Mouse (Mus musculus) T-helper 2 cell (primary cell): ENCODE data around the gene Rab15.

ENCODE experiments used
- in situ Hi-C: fragments of 300-600 bp; cut with MboI, MseI; formaldehyde crosslinking; loops from one replicate; pipeline ENCODE4 v1.15.1; 2025; ENCODE audit warnings: high pct_unique_total_duplicates

The Rab15 gene

GRCm38 (mm10) chr12:76819816-76820215, 2.9 kb downstream of the Rab15 start:
- in situ Hi-C loops: no loop called here

- in situ Hi-C loops: no loop called here
Observed at GRCm38 (mm10) chr12:76818908-76819307, 3.8 kb downstream of the Rab15 start.

- in situ Hi-C loops: no loop called here
Observed at GRCm38 (mm10) chr12:76818120-76818519, 4.6 kb downstream of the Rab15 start.

DNA sequence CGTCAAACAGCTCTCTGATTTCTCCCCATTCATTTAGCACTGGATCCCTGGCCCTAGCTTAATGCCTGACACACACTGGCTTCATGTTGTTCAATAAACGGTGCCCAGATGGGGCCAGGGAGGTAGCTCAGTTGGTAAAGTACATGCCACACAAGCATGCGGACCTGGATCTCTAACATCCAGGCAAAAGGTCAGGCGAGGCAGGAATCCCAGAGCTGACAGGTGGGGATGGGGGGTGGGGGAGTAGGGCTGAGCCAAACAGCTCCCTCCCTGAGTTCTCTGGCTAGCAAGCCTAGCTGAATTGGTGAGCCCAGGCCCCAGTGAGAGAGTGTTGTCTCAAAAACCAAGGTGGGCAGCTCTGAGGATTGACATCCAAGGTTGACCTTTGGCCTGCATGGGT, 5.5 kb downstream of the Rab15 start:
- in situ Hi-C loops: no loop called here

GRCm38 (mm10) chr12:76816720-76817119, 6.0 kb downstream of the Rab15 start:
- in situ Hi-C loops: no loop called here

DNA sequence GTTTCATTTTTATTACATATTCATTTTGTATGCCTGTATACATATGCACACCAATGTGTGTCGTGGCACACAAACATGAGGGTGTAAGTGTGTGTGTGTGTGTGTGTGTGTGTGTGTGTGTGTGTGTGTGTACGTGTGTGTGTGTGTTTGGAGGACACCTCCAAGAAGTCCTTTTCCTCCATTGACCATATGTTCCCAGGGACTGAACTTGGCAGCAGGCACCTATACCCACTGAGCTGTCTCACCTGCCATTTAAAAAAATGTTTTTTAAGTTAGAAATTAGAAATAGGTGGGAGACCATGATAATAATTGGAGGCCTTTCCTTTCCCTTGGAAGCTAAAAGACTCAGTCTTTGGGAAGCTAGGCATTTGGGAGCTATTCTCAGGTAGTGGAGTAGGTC, 8.6 kb downstream of the Rab15 start:
- in situ Hi-C loops: no loop called here

- in situ Hi-C loops: no loop called here
Observed at GRCm38 (mm10) chr12:76813543-76813942, 9.2 kb downstream of the Rab15 start.

DNA sequence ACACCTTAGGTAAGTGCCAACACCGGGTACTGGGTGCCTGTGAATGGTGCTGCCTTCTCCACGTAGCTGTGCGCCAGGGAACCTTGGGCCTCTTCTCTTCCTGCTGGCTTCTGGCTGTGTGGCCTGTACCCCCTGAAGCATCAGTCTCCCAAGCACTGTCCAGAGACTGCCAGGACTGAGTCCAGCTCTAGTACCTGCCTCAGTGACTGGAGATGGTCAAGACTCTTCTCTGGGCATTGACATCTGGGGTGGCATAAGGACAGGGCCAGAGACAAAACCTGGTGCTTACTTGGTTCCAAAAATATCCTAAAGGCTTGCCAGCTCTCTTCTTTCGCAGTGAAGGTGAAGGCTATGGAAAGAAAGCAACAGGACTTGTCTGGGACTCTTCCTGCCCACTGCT, 11.7 kb downstream of the Rab15 start:
- in situ Hi-C loops: no loop called here

DNA sequence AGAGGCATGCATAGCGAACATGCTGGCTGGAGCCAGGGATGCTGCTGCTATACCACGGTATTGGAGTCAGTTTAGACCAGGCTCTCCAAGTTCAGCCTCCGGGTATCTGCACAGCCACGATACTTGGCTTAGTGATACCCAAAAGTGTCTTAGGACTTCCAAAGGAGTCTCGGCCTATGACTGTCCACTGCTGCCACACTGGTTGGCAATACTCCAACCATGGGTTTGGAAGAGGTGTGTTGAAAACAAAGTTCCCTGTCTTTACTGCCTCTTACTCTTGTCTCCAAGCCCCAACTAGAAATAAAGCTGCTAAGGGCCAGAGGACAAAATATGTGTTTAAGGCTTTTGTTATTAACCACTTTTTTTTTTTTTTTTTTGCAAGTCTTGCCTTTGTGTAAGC, 12.2 kb downstream of the Rab15 start:
- in situ Hi-C loops: no loop called here

DNA sequence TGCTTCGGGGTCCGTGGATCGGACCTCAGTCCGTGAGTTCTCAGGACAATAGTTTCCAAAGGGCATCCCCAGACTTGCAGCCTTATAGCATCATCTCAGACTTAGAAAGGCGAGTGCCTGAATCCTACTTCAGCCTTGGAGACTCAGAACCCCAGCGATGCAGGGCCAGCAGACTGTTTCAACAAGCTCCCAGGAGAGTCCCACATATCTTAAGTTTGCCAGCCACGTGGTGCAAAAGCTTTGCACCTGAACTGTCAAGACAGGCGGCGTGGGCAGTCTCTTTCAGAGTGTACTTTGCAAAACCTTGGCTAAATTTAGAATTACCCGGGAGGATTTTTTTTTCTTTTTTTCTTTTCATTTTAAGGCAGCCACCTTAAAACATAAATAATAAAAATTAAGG, 14.9 kb downstream of the Rab15 start:
- in situ Hi-C loops: no loop called here

GRCm38 (mm10) chr12:76805056-76805811, 17.5 kb downstream of the Rab15 start:
- in situ Hi-C loops: no loop called here

DNA sequence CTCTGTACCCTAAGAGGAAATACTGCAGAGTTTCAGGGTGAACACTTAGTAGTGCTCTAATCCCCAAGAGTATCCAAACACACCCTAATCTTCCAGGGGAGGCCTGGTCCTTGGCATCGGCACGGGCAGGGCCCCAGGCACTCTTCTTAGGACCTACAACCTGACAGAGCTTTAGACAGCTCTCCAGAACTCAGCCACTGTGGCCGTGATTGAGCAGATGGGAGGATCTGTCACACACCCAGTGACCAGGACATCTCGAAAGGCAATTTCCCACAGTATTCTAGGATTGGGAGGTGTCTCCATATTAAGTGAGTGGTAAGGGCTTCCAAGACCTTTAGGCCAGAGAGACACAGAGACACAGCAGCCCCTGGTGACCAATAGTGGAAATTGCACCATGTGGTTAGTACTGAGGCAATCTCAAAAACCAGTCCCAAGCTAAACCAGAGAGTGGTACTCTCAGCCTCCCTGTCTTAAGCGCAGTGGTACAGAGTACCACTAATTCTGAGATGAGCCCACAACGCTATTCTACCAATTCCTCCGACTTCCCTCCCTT, 18.9 kb downstream of the Rab15 start:
- in situ Hi-C loops: no loop called here

DNA sequence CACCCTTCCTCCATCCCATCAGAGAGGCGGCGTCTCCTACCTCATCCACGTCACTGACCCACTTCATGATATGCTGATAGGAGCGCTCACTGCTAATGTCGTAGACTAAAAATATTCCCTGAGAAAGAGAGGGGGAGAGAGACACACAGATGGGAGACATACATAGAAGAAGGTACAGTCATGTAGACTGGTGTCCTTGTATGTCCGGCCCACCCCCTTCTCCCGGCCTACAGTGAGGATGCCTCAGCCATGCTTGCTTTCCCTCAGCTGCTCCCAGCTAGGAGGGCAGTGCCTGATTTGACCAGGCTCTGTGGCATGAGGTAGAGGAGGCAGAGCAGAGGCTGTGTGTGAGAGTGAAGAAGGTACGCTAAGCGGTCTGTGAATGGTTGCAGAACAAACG, 19.7 kb downstream of the Rab15 start:
- in situ Hi-C loops: no loop called here

DNA sequence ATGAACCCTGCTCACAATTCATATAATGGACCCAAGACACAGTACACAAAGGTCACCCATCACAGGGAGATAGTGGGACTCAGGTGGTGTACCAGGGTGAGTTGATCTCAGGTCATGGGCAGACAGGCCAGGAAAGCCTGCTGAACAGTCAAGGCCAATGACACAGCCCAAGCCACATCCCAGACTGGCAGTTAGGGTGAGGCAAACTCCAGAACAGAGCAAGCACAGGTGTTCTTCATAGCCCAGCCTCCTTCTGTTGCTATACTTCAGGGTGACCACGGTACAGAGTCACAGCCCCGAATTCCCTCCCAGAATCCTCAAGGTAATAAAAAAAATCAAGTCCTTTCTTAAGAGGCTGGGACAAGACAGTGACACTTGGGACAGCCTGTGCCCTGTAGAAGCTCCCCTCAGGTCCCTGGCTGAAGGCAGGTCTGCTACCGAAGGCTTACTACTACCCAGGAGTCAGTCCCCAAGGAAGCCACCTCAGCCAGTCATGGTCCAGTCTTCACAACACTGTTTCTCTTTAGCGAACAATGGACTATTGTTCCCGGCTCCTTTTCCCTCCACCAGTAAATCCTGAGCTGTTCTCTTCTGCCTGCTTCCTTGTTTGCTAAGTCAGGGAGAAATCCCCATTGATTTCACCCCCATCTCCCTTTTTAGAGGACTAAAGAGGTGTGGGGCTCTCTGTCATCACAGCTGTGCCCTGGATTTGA, 24.5 kb downstream of the Rab15 start:
- in situ Hi-C loops: no loop called here

DNA sequence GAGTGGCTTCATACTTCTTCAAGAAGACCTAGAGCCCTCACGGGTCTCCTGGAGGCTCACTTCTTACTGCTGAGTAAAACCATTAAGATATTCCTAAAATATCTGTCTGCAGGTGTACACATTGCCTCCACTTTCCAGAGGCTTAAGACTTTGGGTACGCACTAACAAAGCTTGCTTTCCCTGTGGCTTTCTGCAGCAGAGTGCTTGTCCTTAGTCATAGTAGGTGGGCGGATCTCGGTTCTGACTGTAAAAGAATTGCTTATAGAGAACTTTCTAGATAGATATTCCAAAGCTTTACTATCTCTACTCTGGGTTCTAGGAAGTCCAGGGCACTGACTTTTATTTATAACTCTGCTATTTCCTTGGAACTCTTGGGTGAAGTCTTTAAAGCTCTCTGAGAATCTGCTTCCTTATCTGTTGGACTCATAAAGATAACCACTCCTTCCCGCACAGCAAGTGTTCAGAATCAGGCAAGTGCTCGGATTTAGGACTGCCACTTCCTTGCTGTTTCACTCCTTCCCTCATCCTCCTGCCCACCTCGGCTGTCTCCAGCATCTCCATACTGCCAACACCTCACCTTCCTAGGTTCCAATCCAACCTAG, 25.7 kb downstream of the Rab15 start:
- in situ Hi-C loops: no loop called here

GRCm38 (mm10) chr12:76795350-76795749, 27.4 kb downstream of the Rab15 start, which contains the start of gene Gpx2:
Gene Gpx2, minus strand, starts transcription at chr12:76795554.
- in situ Hi-C loops: no loop called here

DNA sequence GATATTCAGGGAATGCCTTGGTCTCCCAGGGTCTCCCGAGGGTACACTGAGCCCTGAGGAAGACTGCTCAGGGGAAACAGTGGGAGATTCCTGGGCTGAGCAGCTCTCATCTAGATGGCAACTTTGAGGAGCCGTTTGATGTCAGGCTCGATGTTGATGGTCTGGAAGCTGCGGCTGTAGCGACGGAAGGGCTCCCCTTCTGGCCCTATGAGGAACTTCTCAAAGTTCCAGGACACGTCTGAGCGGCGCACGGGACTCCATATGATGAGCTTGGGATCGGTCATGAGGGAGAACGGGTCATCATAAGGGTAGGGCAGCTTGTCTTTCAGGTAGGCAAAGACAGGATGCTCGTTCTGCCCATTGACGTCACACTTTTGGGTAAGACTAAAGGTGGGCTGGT, 30.2 kb downstream of the Rab15 start:
- in situ Hi-C loops: loop anchor here (5.0 kb wide), 1 partner anchor 65 kb away; no protein-coding TSS in a partner anchor

DNA sequence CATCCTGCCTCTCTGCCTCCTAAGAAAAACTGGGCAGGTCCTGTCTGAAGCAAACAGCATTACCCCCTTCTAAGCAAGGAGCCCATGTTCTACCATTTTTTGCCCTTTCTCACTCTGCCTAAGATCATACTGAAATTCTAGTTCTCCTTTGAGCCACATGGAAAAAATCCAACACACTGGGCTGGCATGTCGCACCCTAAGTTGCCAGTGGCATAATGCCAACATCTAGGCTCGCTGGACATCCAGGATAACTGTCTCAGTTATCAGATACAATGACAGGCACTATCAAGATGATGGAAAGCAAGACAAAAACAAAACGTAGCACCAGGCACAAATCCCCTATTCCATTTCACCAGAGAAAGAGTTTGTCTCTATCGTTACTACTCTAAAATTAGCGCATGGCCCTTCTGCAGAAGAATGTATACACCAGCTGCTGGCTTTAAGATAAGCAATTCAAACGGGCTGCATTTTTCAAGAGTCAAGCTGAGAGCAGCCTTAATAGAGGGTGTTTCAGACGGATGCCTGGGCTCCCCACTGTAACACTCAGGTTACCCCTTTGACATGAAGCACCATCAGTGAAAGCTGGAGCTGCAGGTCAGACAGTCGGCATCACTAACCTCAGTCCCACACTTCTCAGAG, 32.1 kb downstream of the Rab15 start:
- in situ Hi-C loops: loop anchor here (5.0 kb wide), 1 partner anchor 63 kb away; no protein-coding TSS in a partner anchor

DNA sequence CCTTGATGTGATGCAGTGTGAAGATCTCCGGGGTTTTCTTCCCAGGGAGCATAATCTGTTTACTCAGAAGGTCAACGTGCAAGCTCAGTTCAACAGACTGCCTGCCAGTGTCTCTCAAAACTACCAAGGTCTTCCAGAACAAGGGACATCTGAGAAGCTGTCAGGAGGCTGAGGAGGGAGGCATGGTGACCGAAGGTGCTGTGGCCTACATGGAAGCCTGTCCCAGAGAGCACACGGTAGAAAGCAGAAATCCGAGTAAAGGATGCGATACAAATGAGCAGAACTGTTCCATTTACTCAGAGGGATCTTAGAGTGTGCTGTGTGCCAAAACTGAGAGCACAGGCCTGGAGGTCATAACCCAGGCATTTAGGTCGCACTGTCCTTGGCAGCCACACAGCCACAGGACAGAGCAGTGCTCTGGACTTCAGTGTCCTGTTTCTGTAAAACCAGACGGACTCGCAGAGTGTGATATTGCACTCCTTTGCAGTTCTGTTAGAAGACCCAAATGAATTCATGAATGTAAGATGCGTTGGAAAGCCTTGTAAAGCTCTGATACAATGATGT, 38.6 kb downstream of the Rab15 start:
- in situ Hi-C loops: no loop called here

DNA sequence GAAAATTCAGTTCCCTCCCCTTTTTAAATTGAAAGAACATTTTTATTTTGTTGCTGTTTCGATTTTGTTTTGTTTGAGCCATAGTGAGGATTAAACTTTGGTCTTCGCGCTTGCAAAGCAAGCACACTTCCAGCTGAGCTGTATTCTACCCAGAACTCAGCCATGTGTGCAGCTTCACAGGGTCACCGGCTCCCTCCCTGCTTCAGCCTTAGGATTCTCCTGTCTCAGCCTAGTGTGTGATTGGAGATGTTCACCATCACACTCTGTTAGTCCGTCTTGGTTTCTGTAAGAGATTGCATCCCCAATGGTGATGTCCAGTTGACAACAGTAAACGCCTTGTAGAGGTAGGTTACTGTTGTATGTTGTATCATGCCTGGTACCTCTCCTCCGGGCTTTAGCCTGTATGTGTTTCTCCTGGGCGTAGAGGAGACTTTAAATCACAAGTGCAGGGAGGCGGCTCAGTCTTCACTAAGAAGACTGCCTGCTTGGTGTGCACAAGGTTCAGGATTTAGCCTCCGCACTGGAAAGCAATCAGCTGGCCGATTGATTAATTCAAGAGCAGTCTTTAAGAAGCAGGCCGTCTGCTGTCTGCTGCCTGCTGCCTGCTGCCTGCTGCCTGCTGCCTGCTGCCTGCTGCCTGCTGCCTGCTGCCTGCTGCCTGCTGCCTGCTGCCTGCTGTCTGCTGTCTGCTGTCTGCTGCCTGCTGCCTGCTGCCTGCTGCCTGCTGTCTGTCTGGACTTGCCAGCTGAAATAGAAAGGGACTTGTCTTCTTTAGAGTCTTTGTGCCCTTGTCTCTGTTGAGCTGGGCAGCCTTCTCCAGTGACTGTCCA, 41.9 kb downstream of the Rab15 start:
- in situ Hi-C loops: no loop called here

- in situ Hi-C loops: no loop called here
Observed at GRCm38 (mm10) chr12:76779951-76780350, 42.8 kb downstream of the Rab15 start.
